Mouse (Mus musculus) MEL (cell line): ENCODE measurements around the gene Dnajc30.

Experiments used
- GABPA ChIP-seq: IDR thresholded peaks from 2 replicates; pipeline ENCODE4 v1.6.1; 2012; ENCODE audit warnings: low read depth, mild to moderate bottlenecking, inconsistent platforms, low read length, improper control_type of control experiment, moderate library complexity
- NRF1 ChIP-seq: IDR thresholded peaks from 2 replicates; pipeline ENCODE4 v1.6.1; 2014; ENCODE audit warnings: low read depth, mild to moderate bottlenecking, inconsistent platforms, low read length, improper control_type of control experiment, moderate library complexity; ENCODE audit not compliant: poor library complexity, insufficient read depth, severe bottlenecking
- POLR2A ChIP-seq, 2 experiments: IDR thresholded peaks; 2 replicates each; pipeline ENCODE4 v1.6.1; 2011 to 2012; ENCODE audit warnings: low read length in 2 of 2, mild to moderate bottlenecking in 2 of 2, control low read depth in 1 of 2, improper control_type of control experiment in 1 of 2, low read depth in 1 of 2, moderate library complexity in 1 of 2; ENCODE audit not compliant: control insufficient read depth in 1 of 2, insufficient read depth in 1 of 2, poor library complexity in 1 of 2

DNA sequence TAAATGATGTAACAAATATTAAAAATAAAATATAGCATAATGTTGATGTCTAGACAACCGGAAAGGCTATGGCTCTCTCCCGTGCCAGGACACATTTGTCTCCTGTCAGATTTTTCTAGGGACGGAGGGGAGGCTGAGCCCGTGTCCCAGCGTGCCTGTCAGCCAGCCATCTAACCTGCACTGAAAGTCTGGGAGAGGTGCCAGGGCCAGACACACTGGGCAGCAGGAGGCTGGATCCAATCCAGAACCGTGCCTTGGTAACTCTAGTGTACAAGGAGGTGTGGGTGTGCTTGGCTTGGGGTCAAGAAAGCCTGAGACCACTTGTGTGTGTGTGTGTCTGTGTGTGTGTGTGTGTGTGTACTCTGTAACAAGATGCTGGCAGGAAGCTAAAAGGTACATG, 42.2 kb upstream of the Dnajc30 start:
- no peak for TF ChIP-seq POLR2A (IDR thresholded peaks at IDR 0.05; ENCODE audit: control insufficient read depth in 1 of 2, insufficient read depth in 1 of 2, low read depth in 1 of 2, low read length in 2 of 2, poor library complexity in 1 of 2)
- TF ChIP-seq GABPA, result no peak
- no peak for TF ChIP-seq NRF1
